Mouse (Mus musculus) forebrain, embryonic 13.5 days (tissue): ENCODE data around the gene Nlrp4c. TPM values are rescaled to one million over a fixed set of nuclear protein-coding genes. Genes with fewer than 3 reads are reported as not detected.

Experiments used
- ATAC-seq: fragments of 200-750 bp; cut with Nextera tagmentation; 2 replicates; pipeline ENCODE4 v1.8.0; 2017
- H3K27ac ChIP-seq: fragments of 300-500 bp; sonication (generic); 2 replicates; pipeline ENCODE4 v1.5.1; 2015; ENCODE audit warnings: inconsistent platforms, mild to moderate bottlenecking, moderate library complexity
- H3K27me3 ChIP-seq: fragments of 300-500 bp; sonication (generic); 2 replicates; pipeline ENCODE4 v1.6.1; 2015; ENCODE audit warnings: mild to moderate bottlenecking, inconsistent platforms
- H3K36me3 ChIP-seq: fragments of 300-500 bp; sonication (generic); 2 replicates; pipeline ENCODE4 v1.6.1; 2015; ENCODE audit warnings: mild to moderate bottlenecking, inconsistent platforms; ENCODE audit not compliant: poor library complexity, severe bottlenecking
- H3K4me1 ChIP-seq: fragments of 300-500 bp; sonication (generic); 2 replicates; pipeline ENCODE4 v1.6.1; 2015; ENCODE audit warnings: inconsistent platforms
- H3K4me2 ChIP-seq: fragments of 300-500 bp; sonication (generic); 2 replicates; pipeline ENCODE4 v1.6.1; 2015; ENCODE audit warnings: inconsistent platforms, mild to moderate bottlenecking, moderate library complexity
- H3K4me3 ChIP-seq: fragments of 300-500 bp; sonication (generic); 2 replicates; pipeline ENCODE4 v1.5.1; 2015; ENCODE audit warnings: mild to moderate bottlenecking, inconsistent platforms
- H3K9ac ChIP-seq: fragments of 300-500 bp; sonication (generic); 2 replicates; pipeline ENCODE4 v1.6.1; 2015; ENCODE audit warnings: mild to moderate bottlenecking, inconsistent platforms
- H3K9me3 ChIP-seq: fragments of 300-500 bp; sonication (generic); replicated peaks from 2 replicates; pipeline ENCODE4 v1.6.1; 2016; ENCODE audit warnings: inconsistent platforms
- WGBS: fragments of 180-500 bp; shearing (Covaris S2); methylation state at CpG from one replicate; pipeline ENCODE4 v1.1.7; 2015; 5-methylcytosine and 5-hydroxymethylcytosine counted together
- polyA plus RNA-seq: library from polyadenylated mRNA; unstranded; fragments of >200 nt; fragmentation: Nextera tagmentation; extraction: Ambion mirVana; gene quantifications from 2 replicates; pipeline ENCODE4 v1.2.1, GENCODE M21; 2015

Gene Nlrp4c
- polyA plus RNA-seq, 1 experiment from 2014 or later, result not detected

DNA sequence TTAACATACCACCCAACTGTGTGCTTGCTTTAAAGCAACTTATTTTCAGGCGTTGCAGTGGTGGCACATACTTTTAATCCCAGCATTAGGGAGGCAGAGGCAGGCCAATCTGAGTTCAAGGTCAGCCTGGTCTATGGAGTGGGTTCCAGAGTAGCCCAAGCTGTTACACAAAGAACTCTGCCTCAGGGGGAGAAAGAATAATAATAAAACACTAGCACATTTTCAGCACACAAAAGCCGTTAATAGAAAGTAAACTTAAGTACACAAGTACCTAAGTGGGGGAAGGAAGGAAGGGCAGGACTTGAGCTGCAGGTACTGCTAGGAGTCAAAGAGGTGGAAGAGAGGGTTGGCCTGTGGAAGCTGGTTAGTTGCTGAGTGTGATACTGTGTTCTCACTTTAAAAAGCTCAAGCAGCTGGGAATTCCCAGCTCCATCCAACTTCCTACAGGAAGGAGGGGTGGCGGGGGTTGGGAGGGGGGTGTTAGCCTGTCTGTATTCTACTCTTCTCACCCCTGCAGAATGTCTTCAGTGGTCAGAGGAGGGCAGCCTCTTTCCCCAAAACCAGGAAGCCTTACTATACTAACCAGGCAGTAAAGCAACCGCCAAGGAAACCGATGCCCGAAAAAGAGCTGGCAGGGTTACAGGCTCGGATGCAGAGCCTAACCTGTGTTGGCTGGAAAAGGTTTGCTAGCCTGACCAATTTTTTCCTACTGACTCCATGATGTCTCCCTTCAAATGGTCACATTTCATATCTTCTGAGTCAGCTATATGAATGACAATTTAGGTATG is 101.4 kb downstream of the Nlrp4c start:
- WGBS, result 91% methylated on average over 7 of the region's 7 CpGs
- H3K4me3 ChIP-seq, result no peak overlapping the region
- H3K27ac ChIP-seq, result no peak overlapping the region
- peaks cover 7% of the 10 kb centered on the region; the same call in 1 of the 2 replicates for H3K36me3 ChIP-seq
- H3K9me3 ChIP-seq, result no peaks in the 10 kb centered on the region
- no peak overlapping the region for H3K9ac ChIP-seq
- H3K4me1 ChIP-seq, result peaks cover 27% of the 10 kb centered on the region
- H3K4me2 ChIP-seq, result no peak overlapping the region
- no peak for ATAC-seq
- no peaks in the 10 kb centered on the region for H3K27me3 ChIP-seq

DNA sequence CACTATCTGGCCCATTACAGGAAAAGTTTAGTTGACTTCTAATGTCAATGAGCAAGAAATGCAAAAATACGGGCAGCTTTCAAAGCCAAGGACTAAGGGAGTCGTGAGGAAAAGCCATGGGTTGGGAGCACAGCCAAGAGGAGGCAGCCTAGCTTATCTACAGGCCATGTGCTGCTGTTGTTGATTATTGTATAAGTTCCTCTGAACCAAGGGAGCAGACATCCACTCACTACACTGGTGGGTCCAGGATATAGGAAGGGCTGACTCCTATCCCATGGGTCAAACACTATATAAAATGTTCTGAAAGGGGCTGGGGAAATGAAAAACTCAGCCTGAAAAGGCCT is 102.0 kb downstream of the Nlrp4c start:
- Histone ChIP-seq H3K27ac (no peak overlapping the region), H3K36me3 (peaks cover 3% of the 10 kb centered on the region; the same call in 1 of the 2 replicates), H3K4me1 (peaks cover 27% of the 10 kb centered on the region), H3K4me2 (no peak overlapping the region), H3K9ac (no peak overlapping the region), H3K9me3 (no peaks in the 10 kb centered on the region), H3K27me3 (no peaks in the 10 kb centered on the region), H3K4me3 (no peak overlapping the region)
- 86% methylated on average over 2 of the region's 2 CpGs for WGBS
- ATAC-seq, result no peak

DNA sequence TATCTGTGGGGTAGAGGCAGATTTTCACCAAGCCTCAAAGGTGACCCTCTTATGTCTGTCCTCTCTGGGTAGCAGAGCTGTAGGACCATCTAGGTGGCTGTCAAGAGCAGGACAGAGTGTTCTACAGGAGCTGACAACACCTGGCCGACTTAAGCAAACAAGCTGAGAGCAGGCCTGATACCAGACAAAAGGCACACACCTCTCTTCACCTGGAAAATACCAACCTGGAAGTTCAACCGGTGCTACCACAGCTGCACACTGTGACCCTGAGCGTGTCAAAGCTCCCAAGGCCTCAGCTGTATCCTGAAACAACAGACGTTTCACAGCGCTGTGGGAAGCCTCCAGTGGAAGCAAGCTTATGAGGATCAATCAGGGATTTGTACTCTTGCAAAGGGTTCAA is 102.7 kb downstream of the Nlrp4c start:
- Histone ChIP-seq H3K4me1 (peaks cover 27% of the 10 kb centered on the region), H3K4me3 (no peak overlapping the region), H3K27ac (0 out of 2 replicates have a peak overlapping the region, but pooled peaks have one; percentile 19), H3K36me3 (no peaks in the 10 kb centered on the region), H3K4me2 (no peak overlapping the region), H3K27me3 (no peaks in the 10 kb centered on the region), H3K9ac (no peak overlapping the region), H3K9me3 (no peaks in the 10 kb centered on the region)
- no peak for ATAC-seq
- 88% methylated on average over 5 of the region's 5 CpGs for WGBS

DNA sequence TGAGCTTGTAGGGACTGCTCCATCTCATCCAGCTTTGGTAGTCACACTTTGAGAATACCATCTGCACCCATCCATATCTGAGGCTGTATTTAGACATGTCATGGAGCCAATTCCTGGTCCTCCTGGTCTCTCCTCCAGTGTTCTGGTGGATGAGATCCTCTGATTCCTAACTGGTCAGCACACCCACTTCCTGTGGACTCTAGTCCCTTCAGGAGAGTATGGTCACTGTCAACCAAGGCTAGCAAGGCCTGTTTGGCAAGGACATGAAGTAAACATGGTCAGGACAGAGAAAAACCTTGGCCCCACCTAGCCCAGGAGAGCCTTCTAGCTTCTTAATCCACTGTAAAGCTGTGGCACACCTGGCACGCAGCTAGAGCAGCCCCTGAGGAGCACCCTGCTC is 106.3 kb downstream of the Nlrp4c start:
- Histone ChIP-seq H3K27me3 (no peaks in the 10 kb centered on the region), H3K27ac (no peak overlapping the region), H3K36me3 (no peaks in the 10 kb centered on the region), H3K4me3 (no peak overlapping the region), H3K4me2 (no peak overlapping the region), H3K4me1 (peaks cover 35% of the 10 kb centered on the region), H3K9me3 (no peaks in the 10 kb centered on the region), H3K9ac (no peak overlapping the region)
- no peak for ATAC-seq
- WGBS, result 100% methylated on average over 1 of the region's 1 CpGs

DNA sequence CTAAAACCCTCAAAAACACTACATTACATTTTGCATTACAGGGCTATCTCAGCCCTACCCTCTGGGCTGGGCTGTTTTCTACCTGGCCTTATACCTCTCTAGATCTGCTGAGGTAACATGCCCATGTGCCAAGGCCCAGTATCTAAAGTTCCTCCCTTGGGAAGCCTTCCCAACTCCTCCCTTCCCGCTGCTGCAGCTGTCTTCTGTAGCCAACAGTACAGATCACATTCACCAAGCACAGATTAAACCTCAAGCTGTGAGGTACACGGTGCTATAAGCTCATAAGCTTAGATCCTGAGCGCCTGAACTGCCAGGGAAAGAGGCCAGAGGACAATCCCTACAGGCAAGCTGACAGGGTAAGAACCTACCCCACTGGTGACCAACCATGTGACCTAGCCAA is 107.1 kb downstream of the Nlrp4c start:
- Histone ChIP-seq H3K9ac (no peak overlapping the region), H3K27me3 (no peaks in the 10 kb centered on the region), H3K27ac (no peak overlapping the region), H3K4me2 (no peak overlapping the region), H3K9me3 (no peaks in the 10 kb centered on the region), H3K4me1 (peaks cover 41% of the 10 kb centered on the region), H3K36me3 (no peaks in the 10 kb centered on the region), H3K4me3 (no peak overlapping the region)
- no peak for ATAC-seq
- WGBS, result 79% methylated on average over 3 of the region's 3 CpGs

DNA sequence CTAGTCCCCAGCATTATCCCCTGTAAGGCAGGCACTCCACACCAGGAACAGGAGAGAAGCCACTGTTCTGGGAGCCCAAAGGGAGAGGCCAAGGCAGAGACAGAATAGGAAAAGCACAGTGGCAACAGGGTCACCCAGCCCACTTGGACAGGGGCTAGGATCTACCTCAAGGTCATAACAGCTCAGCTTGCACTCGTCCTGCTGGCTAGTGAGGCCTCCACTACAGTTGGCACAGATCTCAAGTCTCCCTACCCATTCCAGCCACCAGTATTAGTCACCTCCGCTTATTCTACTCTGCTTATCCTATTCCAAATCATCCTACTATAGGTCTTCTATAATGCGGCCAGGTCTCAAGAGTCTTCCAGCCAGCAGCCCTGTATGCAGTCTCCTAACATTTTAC is 108.2 kb downstream of the Nlrp4c start:
- ATAC-seq, result no peak
- Histone ChIP-seq H3K27ac (no peak overlapping the region), H3K36me3 (no peaks in the 10 kb centered on the region), H3K9me3 (no peaks in the 10 kb centered on the region), H3K4me1 (peaks cover 40% of the 10 kb centered on the region), H3K9ac (no peak overlapping the region), H3K4me3 (no peak overlapping the region), H3K4me2 (no peak overlapping the region), H3K27me3 (no peaks in the 10 kb centered on the region)
- 87% methylated on average over 3 of the region's 3 CpGs for WGBS

DNA sequence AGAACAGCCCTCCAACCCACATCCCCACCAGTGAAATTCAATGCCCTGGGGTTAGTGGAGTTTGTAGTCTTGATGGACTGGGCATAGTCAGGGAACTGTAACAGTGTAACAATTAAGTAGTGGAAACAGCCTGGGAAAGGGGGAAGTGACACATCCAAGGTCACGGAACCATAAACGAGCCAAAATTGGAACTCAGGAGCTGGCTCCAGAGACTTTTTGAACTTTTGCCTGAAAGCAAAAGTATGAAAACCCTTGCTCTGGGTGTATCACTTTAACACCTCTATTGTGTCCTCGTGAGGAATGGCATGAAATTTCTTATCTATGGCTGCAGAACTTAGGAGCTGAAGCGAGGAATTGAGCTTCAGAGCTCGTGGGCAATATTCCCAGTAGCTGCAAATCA is 109.2 kb downstream of the Nlrp4c start:
- Histone ChIP-seq H3K4me3 (peak overlapping the region; percentile 82), H3K27ac (no peak overlapping the region), H3K27me3 (no peaks in the 10 kb centered on the region), H3K9me3 (no peaks in the 10 kb centered on the region), H3K36me3 (no peaks in the 10 kb centered on the region), H3K4me2 (peak overlapping the region; percentile 94), H3K9ac (peak overlapping the region; percentile 94; the same call in 1 of the 2 replicates), H3K4me1 (peaks cover 30% of the 10 kb centered on the region)
- WGBS, result 85% methylated on average over 5 of the region's 5 CpGs
- no peak for ATAC-seq

Other genes starting within 250 kb of the Nlrp4c start
- not detected in 2 replicates for gene Vmn1r63, start 239.7 kb upstream of the Nlrp4c start, polyA plus RNA-seq
- not detected in 2 replicates for gene Vmn1r64, start 160.6 kb upstream of the Nlrp4c start, polyA plus RNA-seq
- not detected in 2 replicates for gene Vmn1r65, start 34.2 kb upstream of the Nlrp4c start, polyA plus RNA-seq
- gene Zfp787, start 110.8 kb downstream of the Nlrp4c start, polyA plus RNA-seq, result 20.0 and 22.8 TPM in 2 replicates
- 84.4 and 85.5 TPM in 2 replicates for gene Zfp444, start 127.1 kb downstream of the Nlrp4c start, polyA plus RNA-seq
- gene Galp, start 151.9 kb downstream of the Nlrp4c start, polyA plus RNA-seq, result not detected in 2 replicates
- gene Zscan5b, start 177.1 kb downstream of the Nlrp4c start, polyA plus RNA-seq, result not detected in 2 replicates
- gene Epp13, start 207.5 kb downstream of the Nlrp4c start, polyA plus RNA-seq, result not detected in 2 replicates
- 14.8 and 16.5 TPM in 2 replicates for gene Zfp667, start 241.4 kb downstream of the Nlrp4c start, polyA plus RNA-seq